Mouse (Mus musculus) brain, embryonic 18.5 days (tissue): ENCODE data around the gene Hrct1.

Experiments
- DNase-seq: peaks from one replicate; pipeline ENCODE4 v3.0.0-alpha.2; 2012; ENCODE audit warnings: low read depth, low spot score

The Hrct1 gene

GRCm38 (mm10) chr4:43726995-43727394 lies at the start of gene Hrct1:
Hrct1 (plus strand) TSS chr4:43727188.
- DNase-seq = no peak

GRCm38 (mm10) chr4:43678541-43678940 lies 48.4 kb upstream of the Hrct1 start:
- no peak for DNase-seq

- DNase-seq = no peak
Measured at GRCm38 (mm10) chr4:43679416-43680043, 47.5 kb upstream of the Hrct1 start.

- no peak for DNase-seq
Measured at GRCm38 (mm10) chr4:43690021-43690420, 37.0 kb upstream of the Hrct1 start.

- DNase-seq = no peak
Measured at GRCm38 (mm10) chr4:43691026-43691425, 36.0 kb upstream of the Hrct1 start.

GRCm38 (mm10) chr4:43693806-43694241 lies 33.2 kb upstream of the Hrct1 start:
- DNase-seq = no peak

GRCm38 (mm10) chr4:43694439-43695248 lies 32.3 kb upstream of the Hrct1 start:
- DNase-seq = no peak

GRCm38 (mm10) chr4:43695249-43695671 lies 31.7 kb upstream of the Hrct1 start:
- DNase-seq = no peak

GRCm38 (mm10) chr4:43696561-43696960 lies 30.4 kb upstream of the Hrct1 start:
- no peak for DNase-seq

- no peak for DNase-seq
Measured at GRCm38 (mm10) chr4:43700707-43701106, 26.3 kb upstream of the Hrct1 start, which contains the start of gene Olfr70. Olfr70 (minus strand) TSS chr4:43700807.

- DNase-seq = no peak
Measured at GRCm38 (mm10) chr4:43703439-43703838, 23.5 kb upstream of the Hrct1 start.

GRCm38 (mm10) chr4:43703851-43704250 lies 23.1 kb upstream of the Hrct1 start:
- no peak for DNase-seq

- no peak for DNase-seq
Measured at GRCm38 (mm10) chr4:43705991-43706390, 21.0 kb upstream of the Hrct1 start.

- DNase-seq = no peak
Measured at GRCm38 (mm10) chr4:43709869-43710268, 17.1 kb upstream of the Hrct1 start, which contains the start of gene Olfr71. Olfr71 (minus strand) TSS chr4:43710255.

- no peak for DNase-seq
Measured at GRCm38 (mm10) chr4:43711821-43712220, 15.2 kb upstream of the Hrct1 start.

- no peak for DNase-seq
Measured at GRCm38 (mm10) chr4:43713652-43714219, 13.3 kb upstream of the Hrct1 start.

GRCm38 (mm10) chr4:43720491-43721228 lies 6.3 kb upstream of the Hrct1 start:
- DNase-seq = no peak

- DNase-seq = no peak
Measured at GRCm38 (mm10) chr4:43722191-43722590, 4.8 kb upstream of the Hrct1 start.

GRCm38 (mm10) chr4:43724764-43725163 lies 2.2 kb upstream of the Hrct1 start:
- no peak for DNase-seq

- no peak for DNase-seq
Measured at GRCm38 (mm10) chr4:43726228-43726993, 577 bp upstream of the Hrct1 start.
